Mouse (Mus musculus): ENCODE measurements around the gene Atp2a3.

GRCm38 (mm10) chr11:73001029-73001428 is 40.1 kb downstream of the Atp2a3 start:
- TF ChIP-seq POLR2A (IDR thresholded peaks at IDR 0.05; ENCODE audit: borderline replicate concordance, extremely low read depth, insufficient read depth, insufficient read length, poor library complexity, severe bottlenecking) (no peak), CTCF (IDR thresholded peaks at IDR 0.05; ENCODE audit: borderline replicate concordance, extremely low read depth, insufficient read depth, insufficient read length) (peak; percentile 82)
